Mouse (Mus musculus): ENCODE results near the gene Arhgap15.

GRCm38 (mm10) chr2:43816788-43817581, 68.4 kb downstream of the Arhgap15 start:
- TF ChIP-seq CTCF (IDR thresholded peaks at IDR 0.05; ENCODE audit: low read depth, low read length), result no peak
- TF ChIP-seq POLR2A (IDR thresholded peaks at IDR 0.05; ENCODE audit: extremely low read depth, insufficient read depth, low read length), result no peak
